Mouse (Mus musculus): ENCODE data around the gene Camta1. TPM values are rescaled to one million over a fixed set of nuclear protein-coding genes. Genes with fewer than 3 reads are reported as not detected.

Camta1 gene
- polyA plus RNA-seq, 2 experiments: 7.3 to 32.8 TPM

- TF ChIP-seq CTCF (IDR thresholded peaks at IDR 0.05; ENCODE audit: low read depth) (no peak), EP300 (IDR thresholded peaks at IDR 0.05; ENCODE audit: low read depth) (no peak)
- Histone ChIP-seq H3K4me3 (ENCODE audit: insufficient read depth in 1 of 2, low read depth in 2 of 2, low read length in 2 of 2) (no peak overlapping the region), H3K9ac (replicated peaks) (no peak overlapping the region), H3K27me3 (ENCODE audit: control insufficient read depth, insufficient read depth, low read length) (no peaks in the 10 kb centered on the region), H3K36me3 (replicated peaks; ENCODE audit: control insufficient read depth, insufficient read depth, low read depth) (no peaks in the 10 kb centered on the region; the same call in 1 of the 2 replicates), H3K4me2 (ENCODE audit: low read depth) (no peak overlapping the region), H3K4me1 (replicated peaks; ENCODE audit: control insufficient read depth in 2 of 2, insufficient read depth in 2 of 2, low read length in 1 of 2) (peaks cover 0 to 8% of the 10 kb centered on the region in 2 experiments; a peak in 2 of 4 replicates), H3K27ac (no peak overlapping the region), H3K9me3 (ENCODE audit: control insufficient read depth, low read length) (no peaks in the 10 kb centered on the region)
- 40% methylated on average over 17 of the region's 17 CpGs for WGBS (ENCODE audit: insufficient replicate concordance)
- ATAC-seq (ENCODE audit: insufficient read depth) (no peak), DNase-seq (ENCODE audit: low read depth in 3 of 3, low spot score in 3 of 3) (no peak)
These were observed 992.1 kb downstream of the Camta1 start for GRCm38 (mm10) chr4:150869276-150870197.

DNA sequence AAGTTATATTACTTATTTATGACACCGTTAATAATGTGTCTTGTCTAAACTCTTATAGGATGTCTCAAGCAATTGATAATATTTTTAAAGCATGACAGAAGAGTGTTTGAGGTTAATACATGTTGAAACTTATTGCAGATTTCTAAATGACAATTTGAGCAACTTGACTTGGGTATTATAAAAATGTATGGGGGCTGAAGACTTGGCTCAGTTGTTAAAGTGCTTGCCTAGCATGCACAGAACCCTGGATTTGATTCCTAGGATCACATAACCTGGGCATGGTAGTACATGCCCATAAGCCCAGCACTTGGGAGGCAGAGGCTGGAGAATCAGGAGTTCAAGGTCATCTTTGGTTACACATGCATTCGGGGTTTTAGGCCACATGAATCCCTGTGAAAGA, 992.8 kb downstream of the Camta1 start:
- Histone ChIP-seq H3K4me3 (ENCODE audit: insufficient read depth in 1 of 2, low read depth in 2 of 2, low read length in 2 of 2) (no peak overlapping the region), H3K27ac (no peak overlapping the region), H3K9me3 (ENCODE audit: control insufficient read depth, low read length) (no peaks in the 10 kb centered on the region), H3K4me2 (ENCODE audit: low read depth) (no peak overlapping the region), H3K36me3 (replicated peaks; ENCODE audit: control insufficient read depth, insufficient read depth, low read depth) (no peaks in the 10 kb centered on the region; the same call in 1 of the 2 replicates), H3K27me3 (ENCODE audit: control insufficient read depth, insufficient read depth, low read length) (no peaks in the 10 kb centered on the region), H3K9ac (replicated peaks) (no peak overlapping the region), H3K4me1 (replicated peaks; ENCODE audit: control insufficient read depth in 2 of 2, insufficient read depth in 2 of 2, low read length in 1 of 2) (peaks cover 0 to 8% of the 10 kb centered on the region in 2 experiments; a peak in 2 of 4 replicates)
- 67% methylated on average over 2 of the region's 2 CpGs for WGBS (ENCODE audit: insufficient replicate concordance)
- TF ChIP-seq EP300 (IDR thresholded peaks at IDR 0.05; ENCODE audit: low read depth) (no peak), CTCF (IDR thresholded peaks at IDR 0.05; ENCODE audit: low read depth) (no peak)
- DNase-seq (ENCODE audit: low read depth in 3 of 3, low spot score in 3 of 3) (no peak), ATAC-seq (ENCODE audit: insufficient read depth) (no peak)

GRCm38 (mm10) chr4:150868161-150868560, 993.5 kb downstream of the Camta1 start:
- Histone ChIP-seq H3K4me1 (replicated peaks; ENCODE audit: control insufficient read depth in 2 of 2, insufficient read depth in 2 of 2, low read length in 1 of 2) (peaks cover 0 to 8% of the 10 kb centered on the region in 2 experiments; a peak in 2 of 4 replicates), H3K36me3 (replicated peaks; ENCODE audit: control insufficient read depth, insufficient read depth, low read depth) (no peaks in the 10 kb centered on the region; the same call in 1 of the 2 replicates), H3K27me3 (ENCODE audit: control insufficient read depth, insufficient read depth, low read length) (no peaks in the 10 kb centered on the region), H3K27ac (no peak overlapping the region), H3K4me2 (ENCODE audit: low read depth) (no peak overlapping the region), H3K4me3 (ENCODE audit: insufficient read depth in 1 of 2, low read depth in 2 of 2, low read length in 2 of 2) (no peak overlapping the region), H3K9me3 (ENCODE audit: control insufficient read depth, low read length) (no peaks in the 10 kb centered on the region), H3K9ac (replicated peaks) (no peak overlapping the region)
- DNase-seq (ENCODE audit: low read depth in 3 of 3, low spot score in 3 of 3): no peak
- no peak for ATAC-seq (ENCODE audit: insufficient read depth)
- WGBS (ENCODE audit: insufficient replicate concordance): 72% methylated on average over 6 of the region's 6 CpGs
- no peak for TF ChIP-seq CTCF (IDR thresholded peaks at IDR 0.05; ENCODE audit: low read depth)
- no peak for TF ChIP-seq EP300 (IDR thresholded peaks at IDR 0.05; ENCODE audit: low read depth)

Other genes with a start within 250 kb of the Camta1 start
- 32.9 and 34.4 TPM in 2 replicates for gene Dnajc11, start 71.8 kb upstream of the Camta1 start, polyA plus RNA-seq (2012; rRNA removed)
- 32.9 and 42.2 TPM in 2 replicates for gene Dnajc11, start 71.8 kb upstream of the Camta1 start, polyA plus RNA-seq (2014; fragmentation: Nextera tagmentation; extraction: Ambion mirVana)
- gene Thap3, start 127.1 kb upstream of the Camta1 start, polyA plus RNA-seq (2012; rRNA removed): 4.8 and 5.0 TPM in 2 replicates
- 4.5 and 5.2 TPM in 2 replicates for gene Thap3, start 127.1 kb upstream of the Camta1 start, polyA plus RNA-seq (2014; fragmentation: Nextera tagmentation; extraction: Ambion mirVana)
- gene Phf13, start 134.4 kb upstream of the Camta1 start, polyA plus RNA-seq (2012; rRNA removed): 2.8 and 2.9 TPM in 2 replicates
- 3.7 and 5.2 TPM in 2 replicates for gene Phf13, start 134.4 kb upstream of the Camta1 start, polyA plus RNA-seq (2014; fragmentation: Nextera tagmentation; extraction: Ambion mirVana)
- 4.4 and 5.3 TPM in 2 replicates for gene Klhl21, start 146.9 kb upstream of the Camta1 start, polyA plus RNA-seq (2012; rRNA removed)
- gene Klhl21, start 146.9 kb upstream of the Camta1 start, polyA plus RNA-seq (2014; fragmentation: Nextera tagmentation; extraction: Ambion mirVana): 2.3 and 2.8 TPM in 2 replicates
- gene Zbtb48, start 165.8 kb upstream of the Camta1 start, polyA plus RNA-seq (2012; rRNA removed): 8.2 and 10.7 TPM in 2 replicates
- gene Zbtb48, start 165.8 kb upstream of the Camta1 start, polyA plus RNA-seq (2014; fragmentation: Nextera tagmentation; extraction: Ambion mirVana): 6.4 and 8.8 TPM in 2 replicates
- gene Tas1r1, start 176.7 kb upstream of the Camta1 start, polyA plus RNA-seq (2012; rRNA removed): 0.03 and 0.06 TPM in 2 replicates
- not detected in 2 replicates for gene Tas1r1, start 176.7 kb upstream of the Camta1 start, polyA plus RNA-seq (2014; fragmentation: Nextera tagmentation; extraction: Ambion mirVana)
- 9.8 and 11.1 TPM in 2 replicates for gene Nol9, start 177.4 kb upstream of the Camta1 start, polyA plus RNA-seq (2012; rRNA removed)
- gene Nol9, start 177.4 kb upstream of the Camta1 start, polyA plus RNA-seq (2014; fragmentation: Nextera tagmentation; extraction: Ambion mirVana): 11.5 and 16.3 TPM in 2 replicates
- 4.5 and 4.7 TPM in 2 replicates for gene Plekhg5, start 210.6 kb upstream of the Camta1 start, polyA plus RNA-seq (2012; rRNA removed)
- 2.6 and 4.8 TPM in 2 replicates for gene Plekhg5, start 210.6 kb upstream of the Camta1 start, polyA plus RNA-seq (2014; fragmentation: Nextera tagmentation; extraction: Ambion mirVana)